Mouse (Mus musculus) kidney, adult 2 months (tissue): ENCODE data around the gene Rptor. TPM values are rescaled to one million over a fixed set of nuclear protein-coding genes. Genes with fewer than 3 reads are reported as not detected.

Experiments used
- DNase-seq: peaks from one replicate; pipeline ENCODE4 v3.0.0; 2021
- H3K27ac ChIP-seq: fragments of 200-500 bp; 2 replicates; pipeline ENCODE4 v1.5.1; 2012; ENCODE audit warnings: low read depth, low read length, control low read depth, inconsistent platforms; ENCODE audit not compliant: insufficient read depth
- H3K27me3 ChIP-seq: fragments of 200-500 bp; replicated peaks from 2 replicates; pipeline ENCODE4 v1.6.1; 2012; ENCODE audit warnings: mild to moderate bottlenecking, moderate library complexity, low read length, inconsistent platforms; ENCODE audit not compliant: control insufficient read depth, insufficient read depth
- H3K36me3 ChIP-seq: fragments of 200-500 bp; 2 replicates; pipeline ENCODE4 v1.6.1; 2012; ENCODE audit warnings: mild to moderate bottlenecking, moderate library complexity, low read length, inconsistent platforms; ENCODE audit not compliant: control insufficient read depth, insufficient read depth
- H3K4me1 ChIP-seq: fragments of 200-500 bp; 2 replicates; pipeline ENCODE4 v1.6.1; 2011; ENCODE audit warnings: low read length; ENCODE audit not compliant: control insufficient read depth, insufficient read depth
- H3K4me3 ChIP-seq: fragments of 200-500 bp; 2 replicates; pipeline ENCODE4 v1.5.1; 2011; ENCODE audit warnings: mild to moderate bottlenecking, low read depth, low read length, control low read depth; ENCODE audit not compliant: insufficient read depth
- CTCF ChIP-seq: fragments of 200-500 bp; conservative IDR thresholded peaks from 2 replicates; pipeline ENCODE4 v1.5.1; 2011; ENCODE audit warnings: low read depth, mild to moderate bottlenecking, control low read depth, low read length, moderate library complexity, mixed read lengths; ENCODE audit not compliant: insufficient read depth, insufficient read length
- POLR2A ChIP-seq: fragments of 200-500 bp; IDR thresholded peaks from one replicate; pipeline ENCODE4 v1.6.1; 2011; ENCODE audit warnings: low read depth, low read length, control low read depth
- WGBS: fragments of 180-500 bp; shearing (Covaris S2); methylation state at CpG from one replicate; pipeline ENCODE4 v1.1.7; 2018; 5-methylcytosine and 5-hydroxymethylcytosine counted together
- polyA plus RNA-seq: library from polyadenylated mRNA; depleted of rRNA; stranded (reverse); fragments of >200 nt; gene quantifications from 2 replicates; pipeline ENCODE4 v1.2.3, GENCODE M21; 2012

Rptor gene
- polyA plus RNA-seq, 1 experiment = 20.7 TPM

- Histone ChIP-seq H3K27me3 (no peaks in the 10 kb centered on the region), H3K27ac (peak overlapping the region; percentile 98), H3K4me3 (peak overlapping the region; percentile 33), H3K36me3 (no peaks in the 10 kb centered on the region), H3K4me1 (peaks cover 46% of the 10 kb centered on the region)
- 34% methylated on average over 4 of the region's 4 CpGs for WGBS
- DNase-seq = peak; percentile 66
- TF ChIP-seq CTCF (no peak), POLR2A (peak; percentile 13)
These were observed 337.0 kb downstream of the Rptor start for GRCm38 (mm10) chr11:119939711-119940106.

- no peak for TF ChIP-seq CTCF
- no peak for DNase-seq
- Histone ChIP-seq H3K27me3 (no peaks in the 10 kb centered on the region), H3K27ac (peak overlapping the region; percentile 63), H3K36me3 (no peaks in the 10 kb centered on the region), H3K4me3 (no peak overlapping the region), H3K4me1 (peaks cover 50% of the 10 kb centered on the region)
- 39% methylated on average over 11 of the region's 11 CpGs for WGBS
These were observed 337.4 kb downstream of the Rptor start for GRCm38 (mm10) chr11:119940142-119940541.

- H3K4me3 ChIP-seq = peak overlapping the region; percentile 82
- DNase-seq = no peak
- H3K36me3 ChIP-seq = no peaks in the 10 kb centered on the region
- H3K27ac ChIP-seq = no peak overlapping the region
- no peak for TF ChIP-seq CTCF
- TF ChIP-seq POLR2A = no peak
- no peaks in the 10 kb centered on the region for H3K27me3 ChIP-seq
- peaks cover 60% of the 10 kb centered on the region for H3K4me1 ChIP-seq
- 19% methylated on average over 8 of the region's 8 CpGs for WGBS
These were observed 339.1 kb downstream of the Rptor start for GRCm38 (mm10) chr11:119941794-119942193.

- Histone ChIP-seq H3K4me1 (peaks cover 59% of the 10 kb centered on the region), H3K27ac (peak overlapping the region; percentile 87), H3K36me3 (no peaks in the 10 kb centered on the region), H3K27me3 (no peaks in the 10 kb centered on the region), H3K4me3 (peak overlapping the region; percentile 82)
- TF ChIP-seq POLR2A (peak; percentile 9), CTCF (no peak)
- WGBS = under 1% methylated on average over 43 of the region's 43 CpGs
- peak; percentile 80 for DNase-seq
These were observed 339.6 kb downstream of the Rptor start for GRCm38 (mm10) chr11:119942201-119942726.

GRCm38 (mm10) chr11:119942727-119943427 is 340.2 kb downstream of the Rptor start, which contains the start of gene Baiap2:
TSS of gene Baiap2 (plus strand) at chr11:119942763.
- peak; percentile 99 for DNase-seq
- no peaks in the 10 kb centered on the region for H3K36me3 ChIP-seq
- peak within 1 kb of the TSS; percentile 82 for H3K4me3 ChIP-seq
- 1% methylated on average over 76 of the region's 79 CpGs for WGBS
- no peaks in the 10 kb centered on the region for H3K27me3 ChIP-seq
- TF ChIP-seq POLR2A (peak; percentile 99), CTCF (no peak)
- peak within 1 kb of the TSS; percentile 87 for H3K27ac ChIP-seq
- peaks cover 62% of the 10 kb centered on the region for H3K4me1 ChIP-seq

- Histone ChIP-seq H3K27me3 (no peaks in the 10 kb centered on the region), H3K4me1 (peaks cover 65% of the 10 kb centered on the region), H3K27ac (peak overlapping the region; percentile 41), H3K4me3 (peak overlapping the region; percentile 69), H3K36me3 (no peaks in the 10 kb centered on the region)
- TF ChIP-seq CTCF (no peak), POLR2A (no peak)
- WGBS = 2% methylated on average over 32 of the region's 32 CpGs
- no peak for DNase-seq
These were observed 340.8 kb downstream of the Rptor start for GRCm38 (mm10) chr11:119943428-119943988.

- peaks cover 59% of the 10 kb centered on the region for H3K4me1 ChIP-seq
- H3K4me3 ChIP-seq = peak overlapping the region; percentile 41
- TF ChIP-seq CTCF = no peak
- TF ChIP-seq POLR2A = no peak
- 28% methylated on average over 7 of the region's 7 CpGs for WGBS
- H3K27ac ChIP-seq = peak overlapping the region; percentile 32; the same call in 1 of the 2 replicates
- H3K27me3 ChIP-seq = no peaks in the 10 kb centered on the region
- no peaks in the 10 kb centered on the region for H3K36me3 ChIP-seq
- peak; percentile 80 for DNase-seq
These were observed 342.6 kb downstream of the Rptor start for GRCm38 (mm10) chr11:119945343-119945742.
